Mouse (Mus musculus): Measurements from ENCODE around the gene Upk2. TPM values are rescaled to one million over a fixed set of nuclear protein-coding genes. Genes with fewer than 3 reads are reported as not detected.

Upk2 gene
- total and polyA plus RNA-seq, 2 experiments, result not detected

DNA sequence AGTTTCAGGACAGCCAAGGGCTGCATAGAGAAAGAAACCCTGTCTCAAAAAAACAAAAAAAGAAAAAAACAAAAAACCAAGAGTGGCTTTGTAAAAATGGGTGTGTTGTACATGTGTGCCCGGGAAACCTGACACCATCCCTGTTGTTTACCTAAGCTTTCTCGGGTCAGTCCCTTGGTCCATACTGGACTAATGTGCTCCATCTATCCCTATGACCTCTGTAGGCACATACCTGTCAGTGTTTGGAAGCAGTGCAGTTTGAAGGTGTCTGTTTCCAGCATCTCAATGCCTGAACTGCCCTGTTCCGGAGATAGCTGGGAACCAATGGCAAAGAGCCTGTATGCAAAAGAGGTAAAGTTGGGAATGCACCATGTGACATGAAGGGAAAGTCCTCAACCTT is 49.8 kb downstream of the Upk2 start:
- H3K4me1 ChIP-seq (ENCODE audit: control insufficient read depth, insufficient read depth, low read length), result peaks cover 29% of the 10 kb centered on the region
- H3K27me3 ChIP-seq (ENCODE audit: control insufficient read depth, insufficient read depth, low read length), result no peaks in the 10 kb centered on the region

More for the DNA sequence above, 49.8 kb downstream of the Upk2 start:
- DNase-seq (ENCODE audit: extremely low read depth, low read depth, low spot score), result peak; percentile 75
- peaks cover 3% of the 10 kb centered on the region; the same call in 1 of the 2 replicates for H3K79me2 ChIP-seq (ENCODE audit: control insufficient read depth, insufficient read depth, low read length)
- H3K36me3 ChIP-seq (ENCODE audit: control insufficient read depth, insufficient read depth, low read length), result peaks cover 38% of the 10 kb centered on the region
- WGBS, result 33% methylated on average over 3 of the region's 3 CpGs
- TF ChIP-seq CTCF (IDR thresholded peaks at IDR 0.05; ENCODE audit: low read depth, low read length) (no peak), POLR2A (IDR thresholded peaks at IDR 0.05; ENCODE audit: extremely low read depth, insufficient read depth, low read length) (no peak)
- H3K4me3 ChIP-seq (ENCODE audit: insufficient read depth, low read depth, low read length), result no peak overlapping the region
- no peak overlapping the region for H3K9ac ChIP-seq (ENCODE audit: low read depth, low read length)
- peak overlapping the region; percentile 57 for H3K27ac ChIP-seq (replicated peaks; ENCODE audit: insufficient read depth, low read depth, low read length)

Other genes with a start within 250 kb of the Upk2 start
- 2.8 and 4.3 TPM in 2 replicates for gene Cbl, start 220.9 kb downstream of the Upk2 start, total RNA-seq (2014; rRNA removed)
- 1.8 and 2.4 TPM in 2 replicates for gene Cbl, start 220.9 kb downstream of the Upk2 start, polyA plus RNA-seq (2012; rRNA removed)
- not detected in 2 replicates for gene Ccdc153, start 214.3 kb downstream of the Upk2 start, total RNA-seq (2014; rRNA removed)
- gene Ccdc153, start 214.3 kb downstream of the Upk2 start, polyA plus RNA-seq (2012; rRNA removed), result not detected in 2 replicates
- not detected in 2 replicates for gene Pdzd3, start 203.5 kb downstream of the Upk2 start, total RNA-seq (2014; rRNA removed)
- not detected in 2 replicates for gene Pdzd3, start 203.5 kb downstream of the Upk2 start, polyA plus RNA-seq (2012; rRNA removed)
- 3.5 and 5.6 TPM in 2 replicates for gene Nlrx1, start 186.4 kb downstream of the Upk2 start, total RNA-seq (2014; rRNA removed)
- gene Nlrx1, start 186.4 kb downstream of the Upk2 start, polyA plus RNA-seq (2012; rRNA removed), result 8.6 and 10.0 TPM in 2 replicates
- gene Abcg4, start 166.4 kb downstream of the Upk2 start, total RNA-seq (2014; rRNA removed), result not detected in 2 replicates
- 0.11 TPM in 1 of 2 replicates, not detected in the other for gene Abcg4, start 166.4 kb downstream of the Upk2 start, polyA plus RNA-seq (2012; rRNA removed)
- gene Hinfp, start 149.3 kb downstream of the Upk2 start, total RNA-seq (2014; rRNA removed), result 7.4 and 7.6 TPM in 2 replicates
- 10.6 and 16.9 TPM in 2 replicates for gene Hinfp, start 149.3 kb downstream of the Upk2 start, polyA plus RNA-seq (2012; rRNA removed)
- 5.2 and 7.9 TPM in 2 replicates for gene C2cd2l, start 134.7 kb downstream of the Upk2 start, total RNA-seq (2014; rRNA removed)
- 60.1 and 60.9 TPM in 2 replicates for gene C2cd2l, start 134.7 kb downstream of the Upk2 start, polyA plus RNA-seq (2012; rRNA removed)
- 8.7 and 13.1 TPM in 2 replicates for gene Dpagt1, start 129.0 kb downstream of the Upk2 start, total RNA-seq (2014; rRNA removed)
- 57.4 and 71.7 TPM in 2 replicates for gene Dpagt1, start 129.0 kb downstream of the Upk2 start, polyA plus RNA-seq (2012; rRNA removed)
- 5.6 and 11.2 TPM in 2 replicates for gene H2afx, start 120.3 kb downstream of the Upk2 start, total RNA-seq (2014; rRNA removed)
- gene H2afx, start 120.3 kb downstream of the Upk2 start, polyA plus RNA-seq (2012; rRNA removed), result 22.5 and 23.6 TPM in 2 replicates
- gene Hmbs, start 110.7 kb downstream of the Upk2 start, total RNA-seq (2014; rRNA removed), result 61.3 and 67.7 TPM in 2 replicates
- 58.8 and 61.4 TPM in 2 replicates for gene Hmbs, start 110.7 kb downstream of the Upk2 start, polyA plus RNA-seq (2012; rRNA removed)
- gene Vps11, start 93.3 kb downstream of the Upk2 start, total RNA-seq (2014; rRNA removed), result 14.5 and 22.0 TPM in 2 replicates
- gene Vps11, start 93.3 kb downstream of the Upk2 start, polyA plus RNA-seq (2012; rRNA removed), result 15.9 and 17.0 TPM in 2 replicates
- gene Hyou1, start 75.5 kb downstream of the Upk2 start, total RNA-seq (2014; rRNA removed), result 87.8 and 131 TPM in 2 replicates
- 75.0 and 111 TPM in 2 replicates for gene Hyou1, start 75.5 kb downstream of the Upk2 start, polyA plus RNA-seq (2012; rRNA removed)
- gene Slc37a4, start 58.1 kb downstream of the Upk2 start, total RNA-seq (2014; rRNA removed), result 250 and 307 TPM in 2 replicates
- 153 and 185 TPM in 2 replicates for gene Slc37a4, start 58.1 kb downstream of the Upk2 start, polyA plus RNA-seq (2012; rRNA removed)
- gene Rps25, start 47.8 kb downstream of the Upk2 start, total RNA-seq (2014; rRNA removed), result 455 and 516 TPM in 2 replicates
- 82.7 and 98.8 TPM in 2 replicates for gene Rps25, start 47.8 kb downstream of the Upk2 start, polyA plus RNA-seq (2012; rRNA removed)
- 31.0 and 35.0 TPM in 2 replicates for gene Trappc4, start 47.4 kb downstream of the Upk2 start, total RNA-seq (2014; rRNA removed)
- gene Trappc4, start 47.4 kb downstream of the Upk2 start, polyA plus RNA-seq (2012; rRNA removed), result 28.0 and 30.7 TPM in 2 replicates
- 8.8 and 10.2 TPM in 2 replicates for gene Ccdc84, start 36.4 kb downstream of the Upk2 start, total RNA-seq (2014; rRNA removed)
- gene Ccdc84, start 36.4 kb downstream of the Upk2 start, polyA plus RNA-seq (2012; rRNA removed), result 14.7 and 22.0 TPM in 2 replicates
- gene Foxr1, start 13.8 kb downstream of the Upk2 start, total RNA-seq (2014; rRNA removed), result not detected in 2 replicates
- gene Foxr1, start 13.8 kb downstream of the Upk2 start, polyA plus RNA-seq (2012; rRNA removed), result not detected in 2 replicates
- gene Bcl9l, start 27.8 kb upstream of the Upk2 start, total RNA-seq (2014; rRNA removed), result 5.4 and 5.9 TPM in 2 replicates
- 26.0 and 27.9 TPM in 2 replicates for gene Bcl9l, start 27.8 kb upstream of the Upk2 start, polyA plus RNA-seq (2012; rRNA removed)
- 0.18 and 0.20 TPM in 2 replicates for gene Cxcr5, start 106.9 kb upstream of the Upk2 start, total RNA-seq (2014; rRNA removed)
- 0.24 and 1.4 TPM in 2 replicates for gene Cxcr5, start 106.9 kb upstream of the Upk2 start, polyA plus RNA-seq (2012; rRNA removed)
- gene Ddx6, start 149.9 kb upstream of the Upk2 start, total RNA-seq (2014; rRNA removed), result 58.4 and 58.7 TPM in 2 replicates
- gene Ddx6, start 149.9 kb upstream of the Upk2 start, polyA plus RNA-seq (2012; rRNA removed), result 8.4 and 8.8 TPM in 2 replicates
- 0.34 and 0.37 TPM in 2 replicates for gene Treh, start 218.3 kb upstream of the Upk2 start, total RNA-seq (2014; rRNA removed)
- 0.15 and 0.17 TPM in 2 replicates for gene Treh, start 218.3 kb upstream of the Upk2 start, polyA plus RNA-seq (2012; rRNA removed)

All from liver, adult 2 months (tissue).